Mouse (Mus musculus) intestine, postnatal 0 days (tissue): ENCODE data around the gene Nudt9. TPM values are rescaled to one million over a fixed set of nuclear protein-coding genes. Genes with fewer than 3 reads are reported as not detected.

Experiments
- ATAC-seq: fragments of 200-750 bp; cut with Nextera tagmentation; 2 replicates; pipeline ENCODE4 v1.8.0; 2017; ENCODE audit warnings: mild to moderate bottlenecking, moderate TSS enrichment, moderate library complexity
- H3K27ac ChIP-seq: fragments of 300-500 bp; sonication (generic); 2 replicates; pipeline ENCODE4 v1.5.1; 2014; ENCODE audit warnings: mild to moderate bottlenecking, low read depth, low read length, moderate library complexity
- H3K27me3 ChIP-seq: fragments of 300-500 bp; sonication (generic); replicated peaks from 2 replicates; pipeline ENCODE4 v1.6.1; 2014; ENCODE audit warnings: low read length, mixed read lengths; ENCODE audit not compliant: control insufficient read depth, insufficient read depth
- H3K36me3 ChIP-seq: fragments of 300-500 bp; sonication (generic); 2 replicates; pipeline ENCODE4 v1.6.1; 2014; ENCODE audit warnings: mild to moderate bottlenecking, moderate library complexity; ENCODE audit not compliant: control insufficient read depth, insufficient read depth
- H3K4me1 ChIP-seq: fragments of 300-500 bp; sonication (generic); replicated peaks from 2 replicates; pipeline ENCODE4 v1.6.1; 2014; ENCODE audit warnings: antibody characterized with exemption, low read length, mixed read lengths; ENCODE audit not compliant: control insufficient read depth, insufficient read depth
- H3K4me2 ChIP-seq: fragments of 300-500 bp; sonication (generic); replicated peaks from 2 replicates; pipeline ENCODE4 v1.6.1; 2014; ENCODE audit warnings: low read depth, mild to moderate bottlenecking, moderate library complexity
- H3K4me3 ChIP-seq: fragments of 300-500 bp; sonication (generic); 2 replicates; pipeline ENCODE4 v1.5.1; 2014; ENCODE audit warnings: low read depth, low read length
- H3K9ac ChIP-seq: fragments of 300-500 bp; sonication (generic); 2 replicates; pipeline ENCODE4 v1.6.1; 2014; ENCODE audit warnings: mild to moderate bottlenecking, low read depth, low read length
- H3K9me3 ChIP-seq: fragments of 300-500 bp; sonication (generic); 2 replicates; pipeline ENCODE4 v1.6.1; 2016; ENCODE audit warnings: mixed run types; ENCODE audit not compliant: control insufficient read depth
- CTCF ChIP-seq: sonication (generic); IDR thresholded peaks from 2 replicates; pipeline ENCODE4 v1.5.1; 2016; ENCODE audit warnings: low read depth, mild to moderate bottlenecking, control low read depth, antibody characterized with exemption, moderate library complexity
- WGBS: fragments of 180-500 bp; shearing (Covaris S2); extraction: QIAGEN DNeasy Blood & Tissue Kit; methylation state at CpG from one replicate; pipeline ENCODE4 v1.1.7; 2014; 5-methylcytosine and 5-hydroxymethylcytosine counted together
- polyA plus RNA-seq: library from polyadenylated mRNA; unstranded; fragments of >200 nt; fragmentation: Nextera tagmentation; extraction: Ambion mirVana; gene quantifications from 2 replicates; pipeline ENCODE4 v1.2.1, GENCODE M21; 2015

Gene Nudt9
- polyA plus RNA-seq, 1 experiment from 2014 or later, result 81.1 TPM

DNA sequence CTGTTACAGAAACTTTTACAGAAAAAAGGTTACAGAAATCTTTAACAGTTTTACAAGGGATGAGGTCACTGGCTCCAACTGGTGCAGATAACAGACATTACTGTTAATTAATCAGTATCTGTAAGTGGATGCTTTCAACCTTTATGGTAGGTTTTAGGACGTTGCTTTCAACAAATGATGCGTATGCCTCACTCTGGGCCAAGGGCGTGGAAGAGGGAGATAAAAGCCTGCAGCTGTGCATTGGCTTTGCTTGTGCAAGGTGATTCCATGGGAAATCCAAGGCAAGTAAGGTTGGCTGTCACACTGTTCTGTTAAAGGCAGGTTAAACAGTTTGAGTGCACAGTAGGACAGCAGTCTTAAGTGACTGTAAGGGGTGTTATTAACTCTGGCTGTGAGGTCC lies 39.3 kb upstream of the Nudt9 start:
- ATAC-seq, result no peak
- Histone ChIP-seq H3K27ac (no peak overlapping the region), H3K27me3 (no peaks in the 10 kb centered on the region), H3K36me3 (peaks cover 63% of the 10 kb centered on the region), H3K9ac (no peak overlapping the region), H3K9me3 (no peaks in the 10 kb centered on the region), H3K4me2 (no peak overlapping the region), H3K4me1 (0 out of 2 replicates have a peak, but pooled peaks cover 3% of the 10 kb centered on the region), H3K4me3 (no peak overlapping the region)
- 49% methylated on average over 3 of the region's 3 CpGs for WGBS
- TF ChIP-seq CTCF, result no peak

DNA sequence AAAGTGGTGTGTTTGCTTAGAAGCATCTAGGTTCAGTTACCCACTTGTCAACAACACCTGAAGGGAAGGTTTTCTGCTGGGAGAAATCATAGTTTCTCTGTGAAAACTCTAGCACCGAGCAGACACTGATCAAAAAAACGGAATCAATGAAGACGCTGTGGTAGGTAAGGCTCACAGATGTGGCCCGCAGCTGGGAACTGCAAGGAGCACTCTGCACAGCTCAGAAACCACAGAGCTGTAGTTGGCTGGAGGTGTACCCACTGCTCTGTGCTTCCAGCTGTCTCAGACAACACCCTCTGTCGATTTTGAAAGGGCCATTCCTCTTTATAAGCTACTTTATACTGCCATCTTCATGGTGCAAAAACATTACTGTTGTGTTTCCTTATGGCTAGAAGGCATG lies 38.3 kb upstream of the Nudt9 start:
- Histone ChIP-seq H3K36me3 (peaks cover 55% of the 10 kb centered on the region), H3K9ac (no peak overlapping the region), H3K4me1 (0 out of 2 replicates have a peak, but pooled peaks cover 3% of the 10 kb centered on the region), H3K4me3 (no peak overlapping the region), H3K4me2 (no peak overlapping the region), H3K9me3 (no peaks in the 10 kb centered on the region), H3K27me3 (no peaks in the 10 kb centered on the region), H3K27ac (no peak overlapping the region)
- WGBS, result 75% methylated on average over 5 of the region's 5 CpGs
- TF ChIP-seq CTCF, result no peak
- ATAC-seq, result no peak

DNA sequence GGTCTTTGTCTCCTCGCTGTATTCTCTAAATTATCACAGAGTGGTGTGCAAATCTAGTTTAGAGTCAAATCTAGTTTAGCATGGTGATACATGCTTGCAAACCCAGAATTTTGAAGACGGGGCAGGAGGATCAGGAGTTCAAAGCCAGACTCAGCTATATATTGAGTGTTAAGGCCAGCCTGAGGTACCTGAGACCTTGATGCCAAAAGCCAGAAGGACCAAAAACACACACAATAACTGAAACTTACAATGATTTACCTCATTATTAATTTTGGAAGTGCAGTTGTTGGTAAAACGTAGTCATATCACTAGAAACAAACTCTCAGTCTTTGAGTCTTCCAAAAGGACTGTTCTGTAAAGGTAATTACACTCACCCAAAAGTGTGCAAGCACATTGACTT lies 36.7 kb upstream of the Nudt9 start:
- H3K4me3 ChIP-seq, result no peak overlapping the region
- H3K9ac ChIP-seq, result no peak overlapping the region
- 0 out of 2 replicates have a peak, but pooled peaks cover 3% of the 10 kb centered on the region for H3K4me1 ChIP-seq
- no peak for ATAC-seq
- no peak overlapping the region for H3K27ac ChIP-seq
- H3K9me3 ChIP-seq, result no peaks in the 10 kb centered on the region
- H3K27me3 ChIP-seq, result no peaks in the 10 kb centered on the region
- no peak overlapping the region for H3K4me2 ChIP-seq
- WGBS, result 95% methylated on average over 3 of the region's 3 CpGs
- peaks cover 43% of the 10 kb centered on the region for H3K36me3 ChIP-seq
- no peak for TF ChIP-seq CTCF

DNA sequence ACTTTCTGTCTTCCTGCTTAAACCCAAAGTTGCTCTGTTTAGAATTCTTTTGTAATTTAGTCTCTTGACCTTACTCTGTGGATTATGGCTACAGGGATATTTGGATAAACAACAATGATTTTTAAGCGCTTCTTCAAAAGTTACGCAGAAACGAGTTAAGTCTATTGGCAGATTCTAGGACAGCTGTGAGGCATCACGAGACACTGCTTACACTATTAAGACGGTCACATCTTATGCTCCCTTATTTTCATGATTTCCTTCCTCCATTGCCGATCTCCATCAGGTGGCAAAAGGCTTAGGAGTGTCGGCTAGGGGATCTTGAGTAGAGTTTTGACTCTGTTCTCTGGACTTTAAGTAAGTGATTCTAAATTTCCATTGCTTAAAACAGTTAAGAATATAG lies 35.8 kb upstream of the Nudt9 start:
- Histone ChIP-seq H3K27ac (no peak overlapping the region), H3K9me3 (no peaks in the 10 kb centered on the region), H3K4me1 (0 out of 2 replicates have a peak, but pooled peaks cover 3% of the 10 kb centered on the region), H3K9ac (no peak overlapping the region), H3K27me3 (no peaks in the 10 kb centered on the region), H3K4me2 (no peak overlapping the region), H3K36me3 (peaks cover 39% of the 10 kb centered on the region), H3K4me3 (no peak overlapping the region)
- TF ChIP-seq CTCF, result no peak
- 69% methylated on average over 7 of the region's 7 CpGs for WGBS
- ATAC-seq, result no peak

DNA sequence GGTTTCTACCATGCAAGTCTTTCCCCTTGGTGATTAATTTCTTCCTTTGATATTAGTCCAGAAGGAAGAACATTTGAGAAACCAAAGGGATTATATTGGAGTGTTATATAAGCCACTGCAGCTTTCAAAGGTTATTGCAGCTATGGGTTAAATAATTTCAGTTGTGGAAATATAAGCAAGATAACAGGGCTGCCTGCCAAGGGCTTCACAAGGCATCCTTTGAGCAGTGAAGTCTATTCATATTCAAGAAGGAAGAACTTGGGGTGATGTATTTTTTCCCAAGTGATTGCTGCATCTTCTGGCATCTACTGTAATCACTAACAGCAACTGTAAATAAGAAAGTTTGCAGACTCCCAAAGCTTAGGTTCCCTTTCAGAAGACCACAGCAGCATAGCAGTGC lies 34.7 kb upstream of the Nudt9 start:
- H3K27me3 ChIP-seq, result no peaks in the 10 kb centered on the region
- H3K27ac ChIP-seq, result no peak overlapping the region
- no peaks in the 10 kb centered on the region for H3K9me3 ChIP-seq
- H3K4me2 ChIP-seq, result no peak overlapping the region
- H3K36me3 ChIP-seq, result peaks cover 43% of the 10 kb centered on the region
- no peak for ATAC-seq
- 0 out of 2 replicates have a peak, but pooled peaks cover 3% of the 10 kb centered on the region for H3K4me1 ChIP-seq
- no peak overlapping the region for H3K9ac ChIP-seq
- TF ChIP-seq CTCF, result no peak
- H3K4me3 ChIP-seq, result no peak overlapping the region

DNA sequence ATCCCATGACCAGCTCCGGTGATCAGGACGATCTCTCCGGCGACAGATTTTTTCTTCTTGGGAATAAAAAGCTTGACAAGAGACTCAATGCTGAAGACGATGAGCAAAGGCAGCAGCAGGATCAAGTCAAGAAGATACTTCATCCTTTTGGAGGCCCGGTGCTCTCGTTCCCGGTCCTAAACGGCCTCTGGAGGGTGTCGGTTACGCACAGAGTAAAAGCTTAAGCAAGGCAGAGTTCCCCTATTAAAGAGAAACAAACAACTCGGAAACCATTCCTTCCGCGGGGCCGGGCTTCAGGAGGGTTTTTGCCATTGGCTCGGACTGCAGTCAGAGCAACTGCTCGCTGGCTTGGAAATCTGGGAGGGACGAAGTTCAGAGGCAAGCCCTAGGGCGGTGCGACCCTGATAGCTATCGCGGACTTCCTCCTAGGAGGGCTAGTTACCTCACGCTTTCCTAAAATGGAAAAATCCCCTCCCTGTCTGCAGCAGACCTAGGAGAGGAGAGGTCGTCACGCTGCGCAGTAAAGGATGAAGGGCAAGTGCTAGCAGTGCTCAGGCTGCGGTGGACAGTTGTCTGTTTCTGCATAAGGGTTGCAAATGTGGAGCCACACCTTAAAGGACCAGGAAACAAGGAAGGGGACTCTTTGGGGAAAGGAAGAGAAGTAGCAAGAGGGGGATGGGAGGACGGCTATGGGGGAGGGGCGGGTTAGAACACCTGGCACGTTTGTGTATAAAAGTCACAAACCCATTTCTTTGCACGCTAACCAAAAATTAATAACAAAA lies 24.3 kb upstream of the Nudt9 start, which contains the start of gene Hsd17b11:
Gene Hsd17b11 (minus strand): TSS at position 323 of the 782 bp plus-strand sequence.
- peak within 1 kb of the TSS; percentile 52 for H3K4me3 ChIP-seq
- peak within 1 kb of the TSS; percentile 87 for H3K27ac ChIP-seq
- H3K36me3 ChIP-seq, result peaks cover 14% of the 10 kb centered on the region
- ATAC-seq, result peak; percentile 89
- under 1% methylated on average over 31 of the region's 31 CpGs for WGBS
- H3K9me3 ChIP-seq, result no peaks in the 10 kb centered on the region
- H3K4me1 ChIP-seq, result peaks cover 3% of the 10 kb centered on the region
- peak within 1 kb of the TSS; percentile 72 for H3K4me2 ChIP-seq
- H3K9ac ChIP-seq, result peak within 1 kb of the TSS; percentile 65
- H3K27me3 ChIP-seq, result no peaks in the 10 kb centered on the region
- peak; percentile 38 for TF ChIP-seq CTCF
